Mouse (Mus musculus): ENCODE results near the gene Slc35e3. TPM values are rescaled to one million over a fixed set of nuclear protein-coding genes. Genes with fewer than 3 reads are reported as not detected.

Slc35e3 gene
- 15.8 and 19.1 TPM in 2 replicates for polyA plus RNA-seq (2012; rRNA removed)

GRCm38 (mm10) chr10:117746297-117746883, at the start of gene Slc35e3:
Gene Slc35e3 (minus strand): TSS chr10:117746365.
- peak within 1 kb of the TSS; percentile 71 for H3K4me3 ChIP-seq (replicated peaks; ENCODE audit: extremely low read depth, low read depth, low read length)
- H3K4me1 ChIP-seq (ENCODE audit: control insufficient read depth, insufficient read depth, low read length) = peaks cover 3% of the 10 kb centered on the region
- DNase-seq = peak; percentile 98
- WGBS = 12% methylated on average over 44 of the region's 46 CpGs
- TF ChIP-seq POLR2A (IDR thresholded peaks at IDR 0.05; ENCODE audit: borderline replicate concordance, extremely low read depth, low read depth, low read length) (peak; percentile 28; the same call in 1 of the 2 replicates), CTCF (IDR thresholded peaks at IDR 0.05; ENCODE audit: insufficient read depth, low read length) (no peak)

- no peak for TF ChIP-seq POLR2A (IDR thresholded peaks at IDR 0.05; ENCODE audit: borderline replicate concordance, extremely low read depth, low read depth, low read length)
- TF ChIP-seq CTCF (IDR thresholded peaks at IDR 0.05; ENCODE audit: insufficient read depth, low read length) = no peak
- 67% methylated on average over 4 of the region's 4 CpGs for WGBS
These were observed 49.0 kb upstream of the Slc35e3 start for GRCm38 (mm10) chr10:117795206-117795605.

GRCm38 (mm10) chr10:117793436-117794030, 47.4 kb upstream of the Slc35e3 start:
- DNase-seq = no peak
- Histone ChIP-seq H3K4me3 (replicated peaks; ENCODE audit: extremely low read depth, low read depth, low read length) (no peak overlapping the region), H3K4me1 (ENCODE audit: control insufficient read depth, insufficient read depth, low read length) (no peaks in the 10 kb centered on the region; the same call in 1 of the 2 replicates)
- TF ChIP-seq POLR2A (IDR thresholded peaks at IDR 0.05; ENCODE audit: borderline replicate concordance, extremely low read depth, low read depth, low read length) (no peak), CTCF (IDR thresholded peaks at IDR 0.05; ENCODE audit: insufficient read depth, low read length) (no peak)
- 59% methylated on average over 11 of the region's 11 CpGs for WGBS

More at GRCm38 (mm10) chr10:117795206-117795605, 49.0 kb upstream of the Slc35e3 start:
- no peak overlapping the region for H3K4me3 ChIP-seq (replicated peaks; ENCODE audit: extremely low read depth, low read depth, low read length)
- no peak for DNase-seq
- no peaks in the 10 kb centered on the region; the same call in 1 of the 2 replicates for H3K4me1 ChIP-seq (ENCODE audit: control insufficient read depth, insufficient read depth, low read length)

GRCm38 (mm10) chr10:117792141-117793091, 46.3 kb upstream of the Slc35e3 start, which contains the start of gene Nup107:
Gene Nup107 (minus strand): TSS chr10:117792705.
- Histone ChIP-seq H3K4me3 (replicated peaks; ENCODE audit: extremely low read depth, low read depth, low read length) (peak within 1 kb of the TSS; percentile 75), H3K4me1 (ENCODE audit: control insufficient read depth, insufficient read depth, low read length) (no peaks in the 10 kb centered on the region; the same call in 1 of the 2 replicates)
- DNase-seq = peak; percentile 100
- no peak for TF ChIP-seq CTCF (IDR thresholded peaks at IDR 0.05; ENCODE audit: insufficient read depth, low read length)
- TF ChIP-seq POLR2A (IDR thresholded peaks at IDR 0.05; ENCODE audit: borderline replicate concordance, extremely low read depth, low read depth, low read length) = peak; percentile 80; the same call in 1 of the 2 replicates
- under 1% methylated on average over 75 of the region's 75 CpGs for WGBS

- no peak overlapping the region for H3K4me3 ChIP-seq (replicated peaks; ENCODE audit: extremely low read depth, low read depth, low read length)
- no peak for TF ChIP-seq POLR2A (IDR thresholded peaks at IDR 0.05; ENCODE audit: borderline replicate concordance, extremely low read depth, low read depth, low read length)
- no peak for TF ChIP-seq CTCF (IDR thresholded peaks at IDR 0.05; ENCODE audit: insufficient read depth, low read length)
- WGBS = 76% methylated on average over 2 of the region's 2 CpGs
These were observed 45.0 kb upstream of the Slc35e3 start for GRCm38 (mm10) chr10:117791171-117791470.

GRCm38 (mm10) chr10:117790421-117791170, 44.4 kb upstream of the Slc35e3 start:
- H3K4me3 ChIP-seq (replicated peaks; ENCODE audit: extremely low read depth, low read depth, low read length) = no peak overlapping the region
- no peaks in the 10 kb centered on the region; the same call in 1 of the 2 replicates for H3K4me1 ChIP-seq (ENCODE audit: control insufficient read depth, insufficient read depth, low read length)
- DNase-seq = no peak
- TF ChIP-seq POLR2A (IDR thresholded peaks at IDR 0.05; ENCODE audit: borderline replicate concordance, extremely low read depth, low read depth, low read length) (no peak), CTCF (IDR thresholded peaks at IDR 0.05; ENCODE audit: insufficient read depth, low read length) (no peak)
- 91% methylated on average over 17 of the region's 17 CpGs for WGBS

More at GRCm38 (mm10) chr10:117791171-117791470, 45.0 kb upstream of the Slc35e3 start:
- DNase-seq = no peak
- no peaks in the 10 kb centered on the region; the same call in 1 of the 2 replicates for H3K4me1 ChIP-seq (ENCODE audit: control insufficient read depth, insufficient read depth, low read length)

GRCm38 (mm10) chr10:117790011-117790410, 43.8 kb upstream of the Slc35e3 start:
- no peak overlapping the region for H3K4me3 ChIP-seq (replicated peaks; ENCODE audit: extremely low read depth, low read depth, low read length)
- TF ChIP-seq CTCF (IDR thresholded peaks at IDR 0.05; ENCODE audit: insufficient read depth, low read length) (no peak), POLR2A (IDR thresholded peaks at IDR 0.05; ENCODE audit: borderline replicate concordance, extremely low read depth, low read depth, low read length) (no peak)
- no peaks in the 10 kb centered on the region; the same call in 1 of the 2 replicates for H3K4me1 ChIP-seq (ENCODE audit: control insufficient read depth, insufficient read depth, low read length)
- 90% methylated on average over 1 of the region's 1 CpGs for WGBS
- DNase-seq = no peak

- 97% methylated on average over 7 of the region's 7 CpGs for WGBS
- no peak for DNase-seq
- TF ChIP-seq CTCF (IDR thresholded peaks at IDR 0.05; ENCODE audit: insufficient read depth, low read length) (no peak), POLR2A (IDR thresholded peaks at IDR 0.05; ENCODE audit: borderline replicate concordance, extremely low read depth, low read depth, low read length) (no peak)
- H3K4me1 ChIP-seq (ENCODE audit: control insufficient read depth, insufficient read depth, low read length) = no peaks in the 10 kb centered on the region
- H3K4me3 ChIP-seq (replicated peaks; ENCODE audit: extremely low read depth, low read depth, low read length) = no peak overlapping the region
These were observed 38.5 kb upstream of the Slc35e3 start for GRCm38 (mm10) chr10:117784646-117785045.
